Mouse (Mus musculus): ENCODE measurements around the gene Cntn5.

DNA sequence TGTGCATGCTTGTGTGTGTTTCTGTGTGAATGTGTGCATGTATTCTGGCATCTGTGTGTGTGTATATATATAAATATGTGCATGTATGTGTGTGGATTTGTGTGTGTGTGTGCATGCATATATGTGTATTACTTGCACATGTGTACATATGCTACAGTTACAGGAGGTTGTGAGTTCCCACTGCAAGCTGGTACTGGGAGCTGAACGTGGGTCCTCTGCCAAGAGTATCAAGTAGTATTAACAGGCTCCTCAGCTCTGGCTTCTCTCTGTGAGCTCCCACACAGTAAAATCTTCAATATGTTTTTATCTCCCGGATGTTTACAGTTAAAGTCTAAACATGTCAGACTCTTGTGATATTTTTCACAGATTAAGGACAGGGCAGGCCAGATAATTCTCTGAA is 833.3 kb downstream of the Cntn5 start:
- TF ChIP-seq CTCF (conservative IDR thresholded peaks at IDR 0.05; ENCODE audit: low read length) (no peak), NANOG (IDR thresholded peaks at IDR 0.05; ENCODE audit: borderline replicate concordance, low read length) (no peak), POU5F1 (IDR thresholded peaks at IDR 0.05; ENCODE audit: borderline replicate concordance, low read length) (no peak)
